Mouse (Mus musculus) G1E (cell line): Measurements from ENCODE around the gene Ggact.

Experiments
- CTCF ChIP-seq: IDR thresholded peaks from 2 replicates; pipeline ENCODE4 v1.5.1; 2012; ENCODE audit warnings: low read depth, low read length, inconsistent platforms, mixed read lengths
- GATA1 ChIP-seq: IDR thresholded peaks from 2 replicates; pipeline ENCODE4 v1.6.1; 2012; ENCODE audit warnings: borderline replicate concordance, low read length, inconsistent platforms, mixed read lengths
- GATA2 ChIP-seq: IDR thresholded peaks from 2 replicates; pipeline ENCODE4 v1.6.1; 2012; ENCODE audit warnings: low read depth, low read length, inconsistent platforms, borderline replicate concordance

GRCm38 (mm10) chr14:122834753-122835152, 78.8 kb downstream of the Ggact start:
- TF ChIP-seq CTCF = no peak
- TF ChIP-seq GATA1 = no peak
- no peak for TF ChIP-seq GATA2
